Mouse (Mus musculus): ENCODE measurements at regions not wholly inside any gene's neighbourhood (a gene's known extent, or its start where the extent isn't known, plus 50 kb on each side); places are given as distances from the start of the nearest gene placed in this dataset.

DNA sequence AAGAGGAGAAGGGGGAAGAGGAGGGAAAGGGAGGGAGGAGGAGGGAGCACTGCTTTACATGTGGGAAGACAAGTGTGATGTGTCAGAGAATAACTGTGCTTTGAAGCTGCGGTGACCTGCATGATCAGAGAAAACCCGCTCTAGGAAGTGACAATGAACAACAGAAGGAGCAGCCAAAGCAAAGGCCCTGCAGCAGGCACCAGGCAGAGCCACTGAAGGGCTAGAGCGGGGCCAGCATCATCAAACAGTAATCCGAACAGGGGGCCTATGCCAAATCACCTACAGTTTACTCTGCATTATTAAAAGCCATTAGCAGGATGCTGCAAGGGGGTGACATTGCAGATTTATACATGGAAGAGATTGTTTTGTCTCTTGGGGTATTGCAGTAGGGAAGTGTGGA lies 583.4 kb upstream of the Gm19410 start:
- no peak for DNase-seq (ENCODE audit: extremely low spot score in 1 of 2, low spot score in 1 of 2)

DNA sequence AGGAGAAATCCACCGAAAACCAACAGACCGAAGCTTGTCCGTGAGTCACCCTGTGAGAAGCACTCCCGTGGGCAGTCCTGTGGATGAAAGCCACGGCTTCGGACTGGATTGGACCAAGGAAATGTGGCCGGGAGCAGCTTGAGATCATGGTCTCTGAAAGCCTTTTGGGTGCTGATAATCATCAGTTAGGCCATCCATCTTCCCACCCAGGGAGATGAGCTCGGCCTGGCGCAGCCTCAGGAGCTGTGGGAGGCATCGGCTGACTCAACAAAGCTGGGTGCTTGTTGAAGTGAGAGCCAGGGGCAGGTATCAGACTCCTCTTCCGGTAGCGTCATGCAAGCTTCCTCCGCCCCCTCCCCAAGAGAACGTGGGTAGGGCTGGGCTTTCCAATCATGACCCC lies 582.2 kb upstream of the Gm19410 start:
- DNase-seq (ENCODE audit: extremely low spot score in 1 of 2, low spot score in 1 of 2): no peak

DNA sequence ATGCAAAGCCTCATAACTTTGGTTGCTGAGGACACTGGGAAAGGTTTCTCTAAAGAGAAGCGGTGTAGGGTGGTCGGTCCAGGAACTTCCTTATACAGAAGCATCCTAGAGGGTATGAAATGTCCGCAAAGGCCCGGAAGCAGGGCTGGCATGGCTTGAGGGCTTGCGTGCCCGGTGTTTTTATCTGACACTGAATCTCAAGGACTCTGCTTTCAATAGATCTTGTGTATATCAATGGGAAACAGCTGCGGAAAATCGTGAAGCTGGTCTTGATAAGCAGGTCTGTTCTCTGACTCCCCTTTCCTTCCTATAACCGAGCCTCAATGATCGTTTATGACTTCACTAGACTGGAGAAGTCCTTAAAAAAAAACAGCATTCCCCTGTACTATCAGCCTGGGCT lies 580.4 kb upstream of the Gm19410 start:
- DNase-seq (ENCODE audit: extremely low spot score in 1 of 2, low spot score in 1 of 2): no peak

DNA sequence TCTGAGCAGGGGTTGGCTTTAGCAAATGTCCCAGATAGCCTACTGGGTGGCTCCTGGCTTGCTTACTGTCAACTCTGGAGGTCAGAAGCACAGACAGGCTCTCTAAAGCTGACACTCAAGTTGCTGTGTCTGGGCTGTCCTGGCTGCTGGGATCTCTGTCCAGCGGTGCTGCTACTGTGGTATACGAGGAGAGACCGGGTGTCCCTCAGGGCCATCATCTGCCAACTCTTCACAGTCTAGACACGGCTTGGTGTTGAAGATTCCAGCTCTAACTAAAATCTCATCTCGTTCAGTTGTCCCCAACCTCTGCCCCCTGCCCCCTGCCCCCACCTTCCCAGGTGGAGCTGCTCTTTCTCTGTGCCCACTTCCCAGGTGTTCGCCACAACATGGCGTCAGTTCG lies 577.1 kb upstream of the Gm19410 start:
- no peak for DNase-seq (ENCODE audit: extremely low spot score in 1 of 2, low spot score in 1 of 2)

DNA sequence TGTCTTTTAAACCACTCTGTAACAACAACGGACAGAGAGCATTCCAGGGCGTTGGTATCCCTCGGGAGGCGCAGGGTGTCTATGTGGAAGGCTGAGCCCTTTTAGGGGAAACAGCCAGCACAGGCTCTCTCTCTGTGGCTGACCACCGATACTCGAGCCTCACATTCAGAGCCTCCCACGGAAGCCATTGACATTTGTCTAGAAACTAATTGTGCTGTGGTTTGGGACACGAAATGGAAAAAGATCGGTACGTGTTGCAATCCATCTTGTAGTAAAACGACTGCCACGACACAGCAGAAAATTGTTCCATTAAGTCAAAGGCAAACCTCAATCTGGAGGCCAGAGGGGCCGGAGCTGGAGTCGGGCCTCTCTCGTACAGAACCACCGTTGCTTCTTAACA lies 575.9 kb upstream of the Gm19410 start:
- DNase-seq (ENCODE audit: extremely low spot score in 1 of 2, low spot score in 1 of 2): no peak

DNA sequence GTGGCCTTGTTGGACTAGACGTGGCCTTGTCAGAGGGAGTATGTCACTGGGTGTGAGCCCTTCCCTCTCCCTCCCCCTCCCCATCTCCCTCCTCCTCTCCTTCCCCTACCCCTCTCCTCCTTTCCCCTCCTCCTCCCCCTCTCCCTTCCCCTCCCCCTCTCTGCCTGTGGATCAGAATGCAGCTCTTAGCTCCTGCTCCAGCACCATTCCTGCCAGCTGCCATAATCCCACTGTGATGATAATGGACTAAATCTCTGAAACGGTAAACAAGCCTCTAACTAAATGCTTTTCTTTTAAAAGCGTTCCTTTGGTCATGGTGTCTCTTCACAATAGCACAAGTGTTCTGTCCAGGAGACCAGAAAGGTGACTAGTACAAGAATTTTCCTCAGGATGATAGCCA lies 573.1 kb upstream of the Gm19410 start:
- no peak for DNase-seq (ENCODE audit: extremely low spot score in 1 of 2, low spot score in 1 of 2)

DNA sequence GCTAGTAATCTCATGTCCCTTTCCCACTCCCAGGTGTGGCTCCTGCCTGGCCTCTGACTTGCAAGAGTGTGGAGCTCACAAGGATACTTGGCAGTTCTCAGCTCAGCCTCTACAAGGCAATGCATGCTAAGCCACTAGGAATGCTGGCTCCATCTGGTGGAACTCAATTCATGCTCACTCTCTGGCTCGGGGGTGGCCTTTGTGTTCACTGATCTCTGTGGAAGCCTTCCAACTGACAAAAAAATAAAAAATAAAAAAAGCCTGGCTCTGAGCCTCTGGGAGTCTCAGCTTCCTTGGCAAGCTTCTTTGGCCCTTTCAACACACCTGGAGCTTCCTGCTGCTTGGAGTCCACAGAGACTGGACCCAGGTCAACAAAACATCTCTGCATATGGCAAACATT lies 571.8 kb upstream of the Gm19410 start:
- DNase-seq (ENCODE audit: extremely low spot score in 1 of 2, low spot score in 1 of 2): no peak

DNA sequence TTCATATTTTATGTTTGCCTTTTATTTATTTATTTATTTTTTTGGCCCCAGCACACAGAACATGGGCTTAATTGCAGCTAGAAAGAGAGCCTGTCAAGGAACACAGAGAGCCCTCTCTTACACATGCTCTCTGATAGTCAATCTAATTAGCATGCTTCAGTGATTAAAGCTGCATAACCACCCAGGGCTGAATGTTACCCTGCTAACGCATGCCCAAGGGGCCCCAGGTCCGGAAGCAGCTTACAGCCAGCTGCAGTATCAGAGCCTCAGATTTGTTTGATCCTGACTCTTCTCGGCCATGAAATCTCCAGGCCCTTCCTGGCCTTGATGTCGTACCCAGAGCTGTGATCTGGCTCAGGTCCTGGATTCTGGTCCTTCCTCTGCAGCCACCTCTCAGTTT lies 569.4 kb upstream of the Gm19410 start:
- DNase-seq (ENCODE audit: extremely low spot score in 1 of 2, low spot score in 1 of 2): no peak

DNA sequence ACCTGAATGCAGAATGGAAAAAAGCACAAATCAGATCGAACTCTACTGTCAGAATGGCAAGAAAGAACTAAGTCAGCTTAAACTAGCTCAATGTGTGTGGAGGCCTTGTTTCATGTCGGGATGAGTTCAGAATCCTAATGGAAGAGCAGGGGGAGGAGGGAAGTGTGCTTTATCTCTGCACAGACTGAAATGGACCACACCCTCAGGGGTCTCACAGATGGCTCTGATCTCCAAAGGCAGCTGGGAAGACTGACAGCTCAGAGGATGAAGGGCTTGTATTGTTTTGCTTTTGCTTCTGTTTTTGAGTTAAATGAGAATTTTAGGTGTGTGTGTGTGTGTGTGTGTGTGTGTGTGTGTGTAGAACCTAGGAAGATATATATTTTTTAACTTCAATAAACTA lies 566.8 kb upstream of the Gm19410 start:
- no peak for DNase-seq (ENCODE audit: extremely low spot score in 1 of 2, low spot score in 1 of 2)

DNA sequence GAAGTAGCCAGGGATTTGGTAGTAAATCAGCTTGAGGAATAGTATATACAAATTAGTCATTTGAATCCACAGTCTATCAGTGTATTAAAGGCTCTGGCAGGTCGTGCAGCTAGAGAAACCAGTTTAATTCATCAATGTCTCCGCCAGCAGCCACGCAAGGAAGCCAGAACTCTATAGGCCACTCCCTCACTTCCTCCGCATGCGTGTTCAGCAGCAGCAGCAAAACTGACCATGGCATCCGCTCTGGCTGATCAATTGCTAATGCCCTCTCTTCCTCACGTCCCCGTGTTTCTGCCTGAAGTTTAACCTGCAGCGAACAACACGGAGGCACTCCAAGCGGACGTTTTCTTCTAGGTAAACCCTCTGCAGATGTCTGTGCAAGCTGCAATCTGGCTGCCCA lies 564.2 kb upstream of the Gm19410 start:
- no peak for DNase-seq (ENCODE audit: extremely low spot score in 1 of 2, low spot score in 1 of 2)

DNA sequence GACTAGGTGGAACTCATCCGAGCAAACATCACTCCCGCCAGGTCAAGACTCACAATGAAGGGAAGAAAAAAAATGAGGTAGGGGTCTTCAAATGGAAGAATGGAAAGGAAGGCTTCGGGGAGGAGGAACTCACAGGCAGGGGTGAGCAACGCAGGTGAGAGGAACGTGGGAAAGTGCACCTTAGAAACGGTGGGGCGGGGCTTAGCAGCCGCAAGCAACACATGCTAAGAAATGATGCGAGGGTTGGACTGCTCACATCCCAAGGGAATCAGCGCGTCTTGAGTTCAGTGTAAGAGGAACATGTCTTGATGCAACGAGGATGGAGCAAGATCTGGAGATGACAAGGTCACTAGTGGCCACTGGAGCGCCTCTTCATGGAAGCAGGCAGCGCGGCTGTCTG lies 560.6 kb upstream of the Gm19410 start:
- DNase-seq (ENCODE audit: extremely low spot score in 1 of 2, low spot score in 1 of 2): no peak

DNA sequence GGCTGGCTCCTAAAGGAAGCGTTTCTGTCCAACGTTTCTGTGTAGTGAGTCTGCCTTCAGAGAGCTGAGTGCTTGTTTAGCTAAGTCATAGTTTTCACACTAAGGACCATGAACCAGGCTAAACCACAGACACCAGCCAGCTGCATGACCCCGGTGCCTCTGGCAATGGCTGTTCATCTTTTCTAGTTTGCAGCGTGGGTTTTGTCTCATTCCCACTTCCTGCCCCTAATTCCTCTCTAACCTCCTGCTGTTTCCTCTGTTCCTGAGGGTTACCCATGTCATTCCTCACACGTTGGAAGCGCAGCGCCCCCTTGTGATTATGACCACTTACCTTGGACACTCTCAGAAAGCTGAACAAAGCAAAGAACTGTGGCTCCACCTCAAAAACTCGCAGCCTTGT lies 560.1 kb upstream of the Gm19410 start:
- peak in 1 of 2 experiments; percentile 37 for DNase-seq (ENCODE audit: extremely low spot score in 1 of 2, low spot score in 1 of 2)

DNA sequence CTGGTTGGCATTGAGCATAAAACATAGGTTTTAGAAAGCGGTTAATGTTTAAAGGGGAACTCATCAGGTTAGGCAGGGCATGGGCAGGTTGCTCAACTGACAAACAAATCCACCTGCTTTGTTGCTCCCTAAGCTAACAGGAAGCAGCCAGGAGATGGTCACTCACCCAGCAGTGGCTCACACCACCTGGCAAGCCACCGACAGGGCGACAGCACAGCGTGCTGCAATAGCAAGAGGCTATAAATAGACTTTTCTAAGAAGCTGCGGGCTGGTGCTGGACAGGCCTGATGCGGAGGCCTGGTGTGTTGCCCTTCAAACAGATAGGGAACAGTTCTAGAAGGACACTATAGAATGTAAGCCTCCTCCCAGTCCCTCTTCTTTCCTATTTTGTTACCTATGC lies 559.3 kb upstream of the Gm19410 start:
- DNase-seq (ENCODE audit: extremely low spot score in 1 of 2, low spot score in 1 of 2): no peak

DNA sequence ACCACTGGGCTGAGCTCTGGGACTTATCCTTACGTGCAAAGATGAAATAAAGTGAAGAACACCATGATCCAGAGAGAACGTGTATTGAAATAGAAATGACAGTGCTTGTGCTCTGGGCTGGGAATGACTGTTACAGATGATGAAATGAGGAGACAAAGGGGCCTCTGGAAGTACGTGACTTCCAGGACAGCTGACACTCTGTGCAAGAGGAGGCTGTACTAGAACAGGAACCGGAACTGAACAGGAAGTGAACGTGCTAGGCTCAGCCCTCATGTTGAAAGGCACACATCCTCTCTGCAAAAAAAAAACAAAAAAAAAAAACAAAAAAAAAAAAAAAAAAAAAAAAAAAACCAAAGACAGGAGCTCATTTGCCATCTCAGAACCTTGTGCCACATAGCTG lies 557.2 kb upstream of the Gm19410 start:
- DNase-seq (ENCODE audit: extremely low spot score in 1 of 2, low spot score in 1 of 2): no peak

DNA sequence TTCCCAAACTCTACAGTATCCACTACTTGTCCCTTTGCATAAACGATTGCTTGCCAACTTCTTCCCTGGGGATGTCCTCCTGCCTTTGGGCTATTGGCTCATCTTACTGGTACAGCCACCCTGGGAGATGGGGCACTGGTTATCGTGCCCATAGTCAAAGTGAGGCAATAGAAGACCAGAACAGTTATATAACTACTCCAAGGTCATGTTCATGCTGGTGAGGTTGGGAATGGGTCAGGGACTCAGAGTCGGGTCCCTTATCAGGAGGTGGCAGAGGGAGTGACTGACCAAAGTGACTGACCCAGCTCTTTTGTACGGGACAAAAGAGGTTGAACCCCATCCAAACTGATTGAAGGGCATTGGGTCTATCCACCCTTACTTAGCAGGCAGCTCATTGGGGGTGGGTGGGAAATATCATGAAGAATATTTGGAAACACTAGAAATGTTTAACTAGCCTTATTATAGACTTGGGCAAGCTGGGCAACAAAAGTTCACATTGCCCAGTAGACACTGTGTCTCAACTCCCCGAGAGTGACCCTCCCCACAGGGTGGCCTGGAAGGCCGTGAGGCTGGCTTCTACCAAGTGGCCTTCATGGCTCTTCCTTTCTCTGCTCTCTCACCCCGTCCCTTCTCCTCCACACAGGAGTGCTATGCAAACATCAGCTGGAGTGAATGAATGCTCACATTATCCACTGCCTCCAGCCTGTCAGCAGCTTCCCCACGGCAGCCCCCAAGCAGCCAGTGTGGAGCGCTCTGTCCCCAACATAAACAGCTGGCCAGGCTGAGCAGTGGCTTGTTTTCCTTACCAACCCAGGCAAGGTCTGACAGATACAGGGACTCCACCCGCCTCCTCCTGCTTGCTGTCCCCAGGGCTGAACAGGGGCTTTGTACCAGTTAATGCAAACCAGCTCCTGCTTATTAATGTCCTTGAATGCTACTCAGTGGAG lies 553.8 kb upstream of the Gm19410 start:
- DNase-seq (ENCODE audit: extremely low spot score in 1 of 2, low spot score in 1 of 2): no peak

DNA sequence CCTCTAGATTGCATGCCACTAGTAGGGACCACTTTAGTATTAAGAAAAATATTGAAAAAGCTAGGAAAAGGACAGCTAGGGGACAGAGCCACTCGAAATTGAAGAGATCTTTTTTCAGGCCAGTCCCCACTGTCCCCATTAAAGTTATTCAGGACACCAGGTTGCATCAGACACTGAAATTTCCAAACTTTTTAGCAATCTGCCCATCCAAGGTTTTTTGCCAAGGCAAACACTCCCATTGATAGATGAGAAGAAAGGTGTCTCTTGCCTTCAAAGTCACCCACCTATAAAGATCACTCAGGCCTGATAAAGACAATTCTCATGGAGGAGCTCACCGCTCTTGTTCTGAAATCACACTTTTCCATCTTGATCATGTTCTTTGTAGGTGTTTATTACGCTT lies 552.1 kb upstream of the Gm19410 start:
- no peak for DNase-seq (ENCODE audit: extremely low spot score in 1 of 2, low spot score in 1 of 2)

DNA sequence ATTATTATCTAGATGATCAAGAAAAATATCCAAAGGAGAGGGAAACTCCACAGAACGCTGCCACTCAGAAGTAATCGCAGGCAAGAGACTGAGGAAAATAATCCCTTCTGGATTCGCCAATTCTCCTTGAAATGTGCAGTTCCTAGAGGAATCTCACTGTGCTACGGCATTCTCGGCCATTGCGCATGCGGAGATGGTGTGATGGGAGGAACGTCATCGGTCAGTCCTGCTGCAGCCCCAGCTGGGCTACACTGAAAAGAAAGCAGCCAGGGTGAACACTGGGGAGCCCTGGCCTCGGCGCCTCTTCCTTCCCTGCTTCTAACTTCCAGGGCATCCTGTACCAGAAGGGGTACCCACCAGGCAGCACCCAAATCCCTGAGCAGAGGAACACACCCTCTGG lies 548.0 kb upstream of the Gm19410 start:
- DNase-seq (ENCODE audit: extremely low spot score in 1 of 2, low spot score in 1 of 2): no peak

DNA sequence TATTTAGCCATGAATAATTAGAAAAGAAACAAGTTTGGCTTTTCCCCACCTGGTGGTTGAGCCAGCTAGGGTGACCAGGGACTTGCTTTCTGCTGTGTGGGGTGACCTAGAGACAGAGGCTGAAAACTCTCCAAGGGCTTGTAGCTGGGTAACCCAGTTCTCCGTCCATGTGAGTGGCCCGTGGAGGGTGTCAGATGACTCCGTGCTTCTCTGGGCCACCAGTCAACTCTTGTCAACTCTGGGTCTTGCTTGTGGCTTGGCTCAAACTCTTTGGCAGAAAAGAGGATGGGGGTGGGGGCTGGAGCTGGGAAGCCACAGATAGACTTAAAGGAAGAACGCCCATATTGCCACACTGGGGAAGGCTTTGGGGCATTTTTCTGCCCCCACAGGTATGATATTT lies 547.3 kb upstream of the Gm19410 start:
- no peak for DNase-seq (ENCODE audit: extremely low spot score in 1 of 2, low spot score in 1 of 2)

DNA sequence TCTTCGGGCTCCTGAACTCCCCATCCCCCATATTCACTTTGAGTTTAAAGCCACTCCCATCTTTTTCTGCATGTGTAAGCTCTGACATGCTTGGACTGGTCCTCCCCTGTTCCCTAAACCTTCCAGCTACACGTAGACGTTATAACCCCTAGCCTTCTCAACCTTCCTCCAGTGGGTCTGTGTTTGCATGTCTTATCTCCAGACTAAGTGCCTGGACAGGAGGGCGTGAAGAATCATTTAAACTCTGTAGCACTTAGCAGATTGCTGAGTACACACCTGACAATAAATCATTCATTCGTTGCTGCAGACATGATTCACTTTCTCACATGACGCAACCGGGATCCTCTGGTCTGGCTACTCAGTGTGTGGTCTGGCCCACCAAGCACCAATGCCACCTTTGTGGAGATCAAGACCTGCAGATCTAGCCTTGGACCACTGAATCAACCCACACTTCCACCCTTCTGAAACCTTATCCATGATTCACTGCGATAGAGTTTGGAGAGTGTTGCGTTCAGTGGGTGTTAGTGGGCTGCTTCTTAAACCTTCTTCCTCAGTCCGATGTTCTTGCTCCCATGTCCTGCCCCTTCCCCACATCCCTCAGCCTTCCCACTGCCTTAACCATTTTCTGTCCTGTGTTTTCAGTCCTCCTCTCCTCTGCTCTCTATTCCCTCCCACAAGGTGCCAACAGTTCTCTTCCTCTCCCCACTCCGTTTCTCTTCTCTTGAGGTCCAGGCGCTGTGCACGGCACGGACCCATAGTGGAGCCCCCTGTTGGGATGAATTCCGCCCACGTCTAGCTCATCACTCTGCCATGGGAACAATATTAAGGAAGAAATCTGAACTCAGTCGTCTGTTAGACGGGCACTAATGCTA lies 541.3 kb upstream of the Gm19410 start:
- no peak for DNase-seq (ENCODE audit: extremely low spot score in 1 of 2, low spot score in 1 of 2)

DNA sequence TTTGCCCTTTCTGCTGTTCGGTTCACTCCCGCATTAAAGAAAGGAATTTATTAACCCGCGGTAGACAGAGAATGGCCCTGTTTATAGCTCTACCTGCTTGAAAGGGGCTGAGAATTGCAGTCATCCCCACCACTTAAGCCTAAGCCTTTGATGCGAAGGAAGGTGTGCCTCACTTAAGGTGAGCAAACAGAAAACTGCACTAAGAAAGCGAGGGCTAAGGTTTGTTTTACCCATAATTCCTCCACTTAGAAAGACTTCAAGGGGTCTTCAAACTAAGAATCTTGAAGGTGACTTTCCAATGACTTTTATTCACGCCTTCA lies 540.7 kb upstream of the Gm19410 start:
- no peak for DNase-seq (ENCODE audit: extremely low spot score in 1 of 2, low spot score in 1 of 2)

DNA sequence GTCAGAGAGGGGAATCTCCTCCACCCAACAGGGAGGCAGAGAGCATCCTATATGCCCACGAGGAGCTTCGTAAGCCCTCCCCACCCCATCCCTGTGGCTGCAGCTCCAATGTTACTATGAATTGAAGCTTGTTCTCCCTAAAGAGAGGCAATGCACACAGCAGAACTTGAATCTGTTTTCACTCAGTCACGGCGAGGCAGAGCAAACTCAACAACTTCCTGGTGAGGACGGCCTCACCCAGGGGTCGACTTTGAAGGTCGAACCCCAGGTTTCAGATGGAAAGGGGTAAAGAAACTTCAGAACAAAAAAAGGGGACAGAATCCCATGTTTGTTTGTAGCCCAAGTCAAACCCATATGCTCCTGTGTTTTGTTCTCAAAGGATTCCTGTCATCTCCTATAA lies 538.5 kb upstream of the Gm19410 start:
- DNase-seq (ENCODE audit: extremely low spot score in 1 of 2, low spot score in 1 of 2): no peak

DNA sequence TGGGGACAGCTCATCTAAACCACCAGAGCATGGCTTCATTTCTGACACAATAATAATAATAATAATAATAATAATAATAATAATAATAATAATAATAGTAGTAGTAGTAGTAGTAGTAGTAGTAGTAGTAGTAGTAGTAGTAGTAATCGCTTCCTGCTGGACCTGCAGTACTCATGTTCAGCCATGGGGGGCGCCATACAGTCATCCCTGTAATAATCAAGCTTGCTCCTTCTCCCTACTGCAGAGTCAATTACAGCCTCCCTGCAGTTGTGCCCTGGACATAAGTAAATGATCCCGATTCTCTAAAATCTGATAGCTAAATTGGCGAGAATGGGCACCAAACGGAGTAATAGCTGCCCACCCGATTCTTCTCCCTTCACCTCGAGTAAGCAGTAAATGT lies 537.1 kb upstream of the Gm19410 start:
- no peak for DNase-seq (ENCODE audit: extremely low spot score in 1 of 2, low spot score in 1 of 2)
